Mouse (Mus musculus): ENCODE measurements around the gene Sdk2.

Gene Sdk2

DNA sequence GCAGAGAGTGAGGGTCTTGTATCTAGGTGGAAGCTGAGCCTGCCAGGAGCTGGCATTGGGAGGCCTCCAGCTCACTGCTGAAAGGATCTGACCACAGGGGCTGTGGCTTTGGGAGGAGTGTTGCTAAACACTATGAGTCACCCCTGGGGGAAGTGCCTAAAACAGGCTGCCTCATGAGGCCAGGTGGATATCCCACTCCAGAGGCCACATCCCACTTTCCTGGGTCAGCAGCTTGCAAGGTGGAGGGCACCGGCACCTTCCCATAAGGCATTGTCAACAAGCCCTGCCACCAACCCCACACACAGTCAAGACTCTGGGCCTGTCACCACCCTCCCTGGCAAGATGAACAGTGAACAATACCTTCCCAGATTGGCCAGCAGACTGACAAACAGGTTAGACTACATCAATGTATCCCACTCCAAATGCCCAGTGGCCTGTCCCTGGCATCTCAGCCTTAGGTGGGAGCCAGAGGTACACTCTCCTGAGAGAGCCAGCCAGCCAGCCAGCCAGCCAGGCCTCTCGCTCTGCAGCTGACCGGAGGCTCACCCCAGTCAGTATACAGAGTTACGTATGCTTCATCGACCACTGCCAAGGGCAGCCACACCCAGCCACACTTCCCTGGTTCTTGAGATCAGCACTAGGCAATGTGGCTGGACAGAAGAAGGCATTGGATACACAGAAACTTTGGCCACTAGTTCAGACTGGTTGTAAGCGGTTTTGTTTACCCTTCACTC is 333.0 kb downstream of the Sdk2 start:
- DNase-seq: no peak

DNA sequence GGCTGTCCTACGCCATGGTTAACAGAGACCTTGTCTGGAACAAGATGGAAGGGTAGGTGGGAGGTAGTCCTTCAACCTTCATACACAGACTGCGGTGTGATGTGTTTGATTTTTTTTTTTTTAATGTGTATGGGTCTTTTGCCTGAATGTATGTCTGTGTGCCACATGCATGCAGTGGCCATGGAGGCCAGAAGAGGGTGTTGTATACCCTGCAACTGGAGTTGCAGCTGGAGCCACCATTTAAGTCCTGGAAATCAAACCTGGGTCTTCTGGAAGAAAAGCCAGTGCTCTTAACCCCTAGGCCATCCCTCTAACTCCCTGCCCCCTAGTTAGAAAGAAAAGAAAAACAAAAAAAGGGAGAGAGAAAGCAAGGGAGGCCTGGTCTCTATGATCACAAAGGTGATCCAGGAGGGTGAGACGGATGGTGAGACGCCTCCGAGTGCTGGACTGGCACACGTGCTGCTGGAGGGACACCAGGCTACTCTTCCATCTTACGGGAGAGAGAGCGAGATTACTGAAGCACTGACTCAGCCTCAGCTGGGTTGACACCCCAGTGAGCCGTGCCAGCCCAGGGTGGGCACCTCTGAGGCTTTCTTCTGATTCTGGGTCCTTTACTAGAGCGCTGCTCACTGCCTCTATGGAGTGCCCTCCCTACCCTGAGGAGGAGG is 334.8 kb downstream of the Sdk2 start:
- DNase-seq: no peak

DNA sequence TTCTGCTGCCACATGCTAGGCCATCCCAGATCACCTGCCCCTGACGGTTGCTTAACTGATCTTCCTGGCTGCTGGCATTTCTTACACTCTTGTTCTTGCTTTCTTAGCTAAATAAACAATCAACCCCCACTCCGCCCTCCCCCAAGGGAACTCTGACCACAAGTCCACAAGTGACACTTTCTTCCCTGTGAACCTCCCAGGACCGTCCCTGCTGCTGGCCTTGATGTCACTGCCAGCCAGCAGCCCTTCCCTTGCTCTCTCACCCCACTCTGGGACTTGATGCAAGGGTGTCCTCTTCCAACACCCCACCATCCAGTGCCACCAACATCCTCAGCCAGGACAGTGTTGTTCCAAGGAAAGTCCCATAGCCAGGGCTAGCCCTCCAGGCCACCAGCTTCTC is 336.0 kb downstream of the Sdk2 start:
- DNase-seq: no peak

DNA sequence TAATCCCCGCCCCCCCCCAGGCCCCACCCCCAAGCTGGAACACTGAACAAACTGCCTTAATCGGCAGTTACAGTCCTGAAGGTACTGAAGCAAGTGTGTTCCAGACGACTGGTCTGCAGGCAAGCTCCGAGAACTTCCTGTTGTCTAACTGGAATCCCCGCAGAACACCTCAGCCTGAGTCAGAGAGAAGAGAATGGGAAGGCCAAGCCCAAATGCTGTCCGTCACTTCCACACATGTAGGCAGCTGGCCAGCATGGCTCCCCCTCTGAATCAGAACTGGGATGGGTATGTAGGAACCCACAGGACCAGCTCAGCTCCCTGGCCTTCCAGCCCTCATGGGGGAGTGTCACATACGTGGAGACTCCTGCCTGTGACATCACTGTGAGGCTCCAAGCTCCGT is 336.9 kb downstream of the Sdk2 start:
- no peak for DNase-seq

DNA sequence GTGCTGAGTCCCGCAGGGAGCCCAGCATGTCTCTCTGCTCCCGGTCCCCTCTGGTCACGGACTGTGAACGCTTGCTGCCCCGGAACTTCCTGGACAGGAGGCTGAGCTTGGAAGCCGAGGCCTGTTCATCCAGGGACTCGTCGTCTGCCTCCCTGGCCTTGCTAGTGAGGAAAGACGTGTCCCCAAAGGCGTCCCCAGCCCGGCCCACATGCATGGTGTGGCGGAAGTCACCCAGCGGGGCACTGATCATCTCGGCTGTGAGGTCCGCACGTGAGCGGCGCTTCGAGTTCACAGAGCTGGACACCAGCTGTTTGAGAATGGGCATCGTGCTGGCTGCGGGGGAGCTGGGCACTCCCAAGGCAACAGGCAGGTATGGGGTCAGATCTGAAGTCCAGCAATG is 337.6 kb downstream of the Sdk2 start:
- DNase-seq: no peak

DNA sequence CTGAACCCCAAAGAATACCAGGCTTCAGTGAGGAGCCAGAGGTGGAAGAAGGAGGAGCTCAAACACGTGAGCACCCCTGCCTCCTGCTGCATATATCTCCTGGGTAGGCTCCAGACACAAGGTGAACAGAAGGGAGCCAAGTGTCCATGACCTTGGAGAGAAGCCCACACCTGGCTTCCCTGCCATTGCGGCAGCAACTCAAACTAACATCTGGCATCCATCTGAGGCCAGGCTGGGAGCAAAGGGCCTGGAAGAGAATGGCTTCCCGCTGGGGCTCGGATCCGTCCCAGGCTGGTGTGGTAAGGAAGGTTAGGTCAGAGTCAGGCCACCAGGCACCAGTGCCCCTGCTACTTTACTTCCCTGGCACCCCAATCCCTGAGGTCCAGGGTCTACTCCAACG is 338.9 kb downstream of the Sdk2 start:
- DNase-seq: no peak

DNA sequence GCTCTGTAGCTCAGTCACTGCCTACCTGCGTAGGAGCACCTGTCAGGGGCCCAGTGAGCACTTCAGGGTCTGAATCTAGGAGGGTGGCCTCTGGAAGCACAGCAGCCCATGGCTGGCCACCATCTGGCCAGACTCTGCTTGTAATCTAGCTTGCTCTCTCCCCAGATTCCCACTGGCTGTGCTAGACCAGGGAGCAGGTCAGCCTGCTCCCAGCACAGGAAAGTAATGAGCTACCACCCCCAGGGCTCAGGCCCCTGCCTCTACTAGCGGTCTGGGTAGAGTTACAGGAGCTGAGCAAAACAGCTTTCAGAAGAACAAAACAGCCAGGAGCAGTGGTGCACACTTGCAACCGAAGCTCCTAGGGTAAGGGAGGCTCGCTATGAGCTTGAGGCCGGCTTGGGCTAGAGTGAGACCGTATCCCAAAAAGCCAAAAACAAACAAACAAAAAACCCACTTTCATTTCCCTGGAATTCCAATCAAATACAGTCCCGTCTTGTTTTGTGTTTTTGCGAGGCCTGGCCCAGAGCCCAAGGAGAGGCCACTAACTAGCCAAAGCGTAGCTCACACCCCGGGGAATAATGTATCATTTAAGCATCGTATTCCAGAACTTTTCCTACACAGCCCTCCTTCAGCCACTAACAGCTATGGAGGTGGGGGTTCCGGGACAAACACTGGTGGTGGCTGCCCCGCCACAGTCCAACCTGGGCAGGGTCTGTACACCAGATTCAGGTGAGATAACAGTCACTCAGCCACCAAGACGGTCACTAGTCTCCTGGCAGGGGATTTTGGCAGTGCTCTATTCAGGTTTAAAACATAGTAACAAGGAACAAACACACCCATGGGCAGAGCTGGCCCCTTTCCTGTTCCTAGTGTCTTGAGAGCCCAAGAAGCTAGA is 339.6 kb downstream of the Sdk2 start:
- no peak for DNase-seq
